Mouse (Mus musculus) heart, postnatal 25 days (tissue): ENCODE results near the gene Stxbp5l. TPM values are rescaled to one million over a fixed set of nuclear protein-coding genes. Genes with fewer than 3 reads are reported as not detected.
"Not testable (repeated sequence)": the region's sequence is repeated elsewhere in the genome, so short reads cannot be mapped to it uniquely, and the experiment has no call there.

Experiments
- DNase-seq: peaks from one replicate; pipeline ENCODE4 v3.0.0; 2022; ENCODE audit warnings: low spot score
- intact Hi-C: fragments of 180-260 bp; cut with DNase I; formaldehyde crosslinking; loops from one replicate; pipeline ENCODE4 v1.15.1; 2025
- total RNA-seq, 2 experiments: library from RNA; stranded (reverse); gene quantifications; 2 replicates each; pipeline ENCODE4 v1.2.3; 2021

Stxbp5l gene
- total RNA-seq, 2 experiments from 2014 or later, result not detected

DNA sequence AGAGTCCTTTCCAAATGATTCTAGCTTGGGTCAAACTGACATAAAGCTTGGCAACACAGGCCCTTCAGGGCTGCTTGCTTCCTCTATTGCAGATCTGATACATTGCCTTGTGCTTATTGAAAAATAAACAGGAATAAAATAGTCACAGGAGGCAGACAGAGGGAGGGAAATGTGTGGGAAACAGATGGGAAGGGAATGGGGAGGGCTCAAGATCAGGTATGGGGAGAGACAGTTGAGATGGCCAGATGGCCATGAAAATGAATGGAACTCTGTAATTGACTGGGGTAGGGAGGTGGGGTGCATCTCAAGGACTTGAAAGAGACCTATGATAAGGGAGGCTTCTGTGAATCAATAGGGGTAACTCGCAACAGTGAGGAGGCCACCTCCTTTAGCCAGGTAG lies 80.3 kb downstream of the Stxbp5l start:
- intact Hi-C loops, result no loop called here
- DNase-seq, result no peak

DNA sequence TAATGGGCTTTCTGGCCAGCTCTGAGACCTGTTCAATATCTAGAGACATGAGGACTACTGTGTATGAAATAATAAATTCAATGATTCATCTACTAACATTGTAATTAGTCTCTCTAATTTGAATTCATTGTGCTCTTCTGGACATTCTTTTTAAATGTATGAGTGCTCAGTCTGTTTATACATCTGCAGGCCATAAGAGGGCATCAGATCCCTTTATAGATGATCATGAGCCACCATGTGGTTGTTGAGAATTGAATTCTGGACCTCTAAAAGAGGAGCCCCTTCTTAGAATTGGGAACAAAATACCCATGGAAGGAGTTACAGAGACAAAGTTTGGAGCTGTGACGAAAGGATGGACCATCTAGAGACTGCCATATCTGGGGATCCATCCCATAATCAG lies 92.2 kb downstream of the Stxbp5l start:
- intact Hi-C loops, result loop anchor here (2.0 to 5.0 kb wide), 2 partner anchors 345 to 392 kb away; no protein-coding TSS in a partner anchor

DNA sequence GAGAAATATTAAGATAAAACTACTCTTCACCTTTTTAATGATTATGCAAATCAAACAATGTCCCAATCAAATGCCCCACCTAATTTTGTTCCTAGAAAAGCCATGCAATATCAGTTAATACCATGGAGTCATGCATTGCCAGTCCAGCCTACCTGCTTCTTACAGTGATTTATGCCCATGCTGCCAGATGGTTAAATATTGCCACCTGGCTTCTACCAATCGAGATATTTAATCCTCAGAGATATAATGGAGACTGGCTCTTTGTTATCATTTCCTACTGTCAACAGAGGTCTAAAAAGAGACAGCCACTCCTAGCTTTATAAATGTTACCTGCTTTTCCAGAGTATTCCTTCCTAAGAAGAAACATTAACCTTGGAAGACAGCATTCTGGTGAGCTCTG lies 104.6 kb downstream of the Stxbp5l start:
- DNase-seq, result no peak
- intact Hi-C loops, result no loop called here

More for the DNA sequence above, 92.2 kb downstream of the Stxbp5l start:
- DNase-seq, result no peak

DNA sequence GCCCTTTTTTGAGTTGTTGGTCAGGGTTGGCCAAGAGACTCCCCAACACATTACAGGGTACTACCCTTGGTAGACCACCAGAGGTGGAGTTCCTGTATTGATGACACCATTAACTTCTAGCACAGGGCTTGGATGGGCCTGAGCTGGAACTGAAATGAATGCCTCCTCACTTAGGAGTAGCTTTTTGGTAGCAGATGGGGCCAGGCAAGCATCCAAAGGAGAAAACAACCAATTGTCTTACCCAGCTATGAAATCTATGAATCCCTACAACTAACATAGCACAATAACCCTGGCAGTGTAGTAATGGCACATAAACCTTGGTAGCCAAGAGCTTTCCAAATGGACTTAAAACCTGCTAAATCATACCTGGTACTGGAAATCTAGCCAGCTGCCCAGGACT lies 111.1 kb downstream of the Stxbp5l start:
- no peak for DNase-seq
- intact Hi-C loops, result no loop called here

DNA sequence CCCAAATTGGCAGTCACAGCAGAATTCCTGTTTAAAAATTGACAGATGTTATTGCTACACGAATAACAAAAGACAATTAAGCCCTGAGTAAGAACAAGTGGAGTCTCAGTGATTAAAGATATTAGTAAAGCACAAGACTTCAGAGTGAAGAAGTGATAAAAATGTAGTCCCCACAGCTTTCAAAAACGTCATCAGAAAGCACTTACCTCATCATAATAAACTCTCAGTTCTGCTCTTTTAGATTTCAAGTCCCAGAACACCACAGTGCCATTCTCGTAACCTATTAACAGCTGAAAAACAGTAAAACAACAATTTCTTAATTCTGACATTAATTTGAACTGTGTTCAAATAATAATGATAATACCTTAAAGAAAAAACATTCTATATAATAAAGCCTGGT lies 123.1 kb downstream of the Stxbp5l start:
- intact Hi-C loops, result no loop called here
- DNase-seq, result no peak

DNA sequence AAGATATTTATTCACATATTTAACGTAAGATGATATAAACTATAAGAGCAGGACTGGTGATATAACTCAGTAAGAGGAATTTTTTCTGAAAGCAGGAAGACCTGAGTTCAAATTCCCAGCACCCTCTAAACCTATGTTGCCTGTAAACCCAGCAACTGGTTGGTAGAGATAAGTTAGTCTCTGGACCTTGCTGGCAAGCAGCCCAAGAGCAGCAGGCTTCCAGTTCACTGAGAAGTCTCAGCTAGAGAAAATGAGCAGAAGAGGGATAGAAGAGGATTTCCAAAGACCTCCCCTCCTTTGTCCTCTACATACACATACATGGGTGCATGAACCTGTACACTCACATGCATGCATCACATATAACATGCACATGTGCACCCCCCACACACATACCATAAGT lies 165.6 kb downstream of the Stxbp5l start:
- DNase-seq, result no peak
- intact Hi-C loops, result no loop called here

DNA sequence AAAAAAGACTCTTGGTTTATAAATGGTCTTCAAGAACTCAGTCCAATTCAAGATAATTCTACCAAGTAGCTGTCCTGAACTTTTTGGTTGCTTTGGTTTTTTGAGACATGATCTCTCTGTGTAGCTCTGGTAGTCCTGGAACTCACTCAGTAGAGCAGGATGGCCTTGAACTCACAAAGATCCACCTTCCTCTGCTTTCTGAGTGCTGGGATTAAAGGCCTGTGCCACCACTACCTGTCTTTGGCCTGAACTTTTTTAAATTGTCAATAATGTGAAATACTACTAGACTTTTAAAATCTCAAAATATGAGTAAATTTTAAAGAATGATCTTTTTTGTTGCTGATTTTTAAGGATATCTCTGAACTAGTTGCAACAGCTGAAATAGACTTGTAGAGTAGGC lies 176.0 kb downstream of the Stxbp5l start:
- intact Hi-C loops, result no loop called here
- DNase-seq, result no peak

DNA sequence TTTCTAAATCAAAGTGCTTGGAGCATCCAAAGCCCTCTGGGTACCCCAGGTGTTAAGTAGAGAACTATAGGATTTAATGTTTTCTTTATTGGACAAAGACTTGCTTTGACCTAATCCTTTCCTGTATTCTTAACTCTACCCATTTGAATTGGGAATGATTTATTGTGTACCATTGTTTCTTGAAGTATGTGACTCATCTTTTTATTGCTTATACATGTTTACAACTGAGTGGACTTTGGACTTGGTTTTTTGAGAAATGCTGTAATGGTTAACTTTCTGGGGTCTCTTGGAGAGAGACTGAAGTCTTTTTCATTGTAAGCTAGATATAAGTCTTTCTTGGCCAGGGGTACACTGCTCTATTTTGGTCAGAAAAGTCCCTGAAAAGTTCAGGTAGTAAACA lies 190.6 kb downstream of the Stxbp5l start:
- intact Hi-C loops, result no loop called here
- no peak for DNase-seq

DNA sequence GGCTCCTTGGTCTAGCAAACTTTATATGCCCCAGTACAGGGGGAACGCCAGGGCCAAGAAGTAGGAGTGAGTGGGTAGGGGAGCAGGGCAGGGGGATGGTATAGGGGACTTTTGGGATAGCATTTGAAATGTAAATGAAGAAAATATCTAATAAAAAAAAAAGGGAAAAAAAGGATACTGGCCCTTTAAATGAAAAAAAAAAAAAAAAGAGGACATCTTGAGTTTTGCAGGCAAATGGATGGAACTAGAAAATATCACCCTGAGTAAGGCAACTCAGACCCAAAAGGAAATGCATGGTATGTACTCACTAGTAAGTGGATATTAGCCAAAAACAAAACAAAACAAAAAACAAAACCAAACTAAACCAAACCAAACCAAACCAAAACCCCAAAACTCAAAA lies 259.6 kb downstream of the Stxbp5l start:
- intact Hi-C loops, DNase-seq: not testable (repeated sequence)

DNA sequence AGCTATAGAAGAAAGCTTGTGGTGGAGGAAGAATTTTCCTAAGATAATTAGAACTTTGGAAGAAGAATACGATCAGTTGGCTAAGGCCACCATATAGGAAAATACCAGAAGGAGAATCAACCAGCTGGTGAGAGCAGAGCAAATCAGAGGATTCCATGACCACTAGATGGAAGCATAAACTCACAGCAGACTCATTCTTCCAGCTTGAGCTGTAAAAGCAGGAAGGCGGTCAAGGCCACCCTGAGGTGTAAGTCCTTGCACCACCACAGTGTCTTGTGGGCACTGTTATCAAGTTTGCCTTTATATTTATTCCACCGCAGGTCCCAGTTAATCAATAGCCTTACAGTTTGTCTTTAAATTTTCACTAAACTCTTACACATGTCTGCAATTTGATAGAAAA lies 275.5 kb downstream of the Stxbp5l start:
- intact Hi-C loops, result loop anchor here (2.0 to 5.0 kb wide), 2 partner anchors 574 to 703 kb away; no protein-coding TSS in a partner anchor
- DNase-seq, result no peak

DNA sequence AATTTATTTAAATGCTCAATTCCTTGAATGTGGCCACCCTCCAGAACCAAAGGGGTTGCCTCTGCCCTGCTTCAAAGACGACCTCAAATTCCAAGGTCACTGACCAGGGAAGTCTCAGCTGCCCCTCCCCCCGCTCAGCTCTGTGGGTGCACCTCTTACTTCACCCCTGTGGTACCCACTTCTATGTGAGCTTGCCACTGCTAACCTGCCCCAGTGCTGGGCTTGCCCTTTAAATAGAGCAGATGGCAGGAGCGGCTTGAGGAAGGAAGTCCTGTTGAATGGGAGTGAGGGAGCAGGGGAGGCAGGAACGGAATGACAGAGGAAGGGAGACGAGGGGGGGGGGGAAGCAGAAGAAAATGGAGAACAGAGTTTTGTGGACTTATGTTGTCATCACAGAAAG lies 276.0 kb downstream of the Stxbp5l start:
- intact Hi-C loops, result loop anchor here (2.0 to 5.0 kb wide), 2 partner anchors 574 to 704 kb away; no protein-coding TSS in a partner anchor
- no peak for DNase-seq

DNA sequence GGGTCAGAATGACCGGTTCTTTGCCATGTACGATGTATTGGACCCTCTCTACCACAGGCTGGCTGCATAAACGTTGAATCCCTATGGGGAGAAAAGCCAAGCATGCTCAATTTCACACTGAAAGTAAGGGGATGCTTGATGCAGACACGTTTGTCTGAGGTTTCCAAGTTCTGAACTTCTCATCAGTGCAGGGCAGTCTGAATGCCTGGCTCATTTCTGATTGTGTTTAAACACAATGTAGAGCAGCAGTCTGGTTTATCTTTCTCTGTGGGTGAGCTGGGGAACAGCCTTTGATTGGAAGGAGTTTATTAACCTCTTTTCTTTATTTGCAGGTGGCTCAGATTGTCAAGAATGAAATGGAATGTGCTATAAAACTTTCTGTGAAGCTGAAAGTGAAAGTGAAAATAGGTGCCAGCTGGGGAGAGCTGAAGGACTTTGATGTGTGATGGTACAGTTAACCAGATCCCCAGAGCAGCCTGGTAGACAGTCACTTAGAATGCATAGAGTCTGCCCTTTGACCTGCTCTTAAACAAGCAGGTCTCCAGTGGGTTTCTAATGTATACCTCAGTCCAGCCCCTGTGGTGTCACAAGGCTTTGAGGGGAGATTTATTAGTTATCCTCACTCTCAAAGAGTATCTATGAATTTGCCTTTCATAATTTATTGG lies 290.5 kb downstream of the Stxbp5l start:
- no peak for DNase-seq
- intact Hi-C loops, result no loop called here

DNA sequence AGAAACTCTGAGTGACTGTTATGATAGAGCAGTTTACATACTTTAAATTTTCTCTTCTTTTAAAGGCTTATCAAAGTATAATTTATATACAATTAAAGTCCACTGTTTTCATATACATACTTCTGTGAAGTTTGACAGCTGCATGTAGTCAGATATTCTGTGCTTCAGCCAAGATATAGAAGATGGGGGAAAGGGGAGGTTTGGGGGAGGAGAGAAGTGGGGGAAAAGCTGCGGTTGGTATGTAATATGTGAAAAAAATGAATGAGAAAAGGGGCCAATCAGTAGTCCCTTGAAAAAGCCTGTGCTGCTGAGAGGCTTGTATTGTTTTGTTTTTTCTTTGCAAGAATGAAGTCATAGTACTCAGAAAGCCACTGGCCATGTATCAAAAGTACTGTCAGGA lies 295.1 kb downstream of the Stxbp5l start:
- intact Hi-C loops, result no loop called here
- no peak for DNase-seq

DNA sequence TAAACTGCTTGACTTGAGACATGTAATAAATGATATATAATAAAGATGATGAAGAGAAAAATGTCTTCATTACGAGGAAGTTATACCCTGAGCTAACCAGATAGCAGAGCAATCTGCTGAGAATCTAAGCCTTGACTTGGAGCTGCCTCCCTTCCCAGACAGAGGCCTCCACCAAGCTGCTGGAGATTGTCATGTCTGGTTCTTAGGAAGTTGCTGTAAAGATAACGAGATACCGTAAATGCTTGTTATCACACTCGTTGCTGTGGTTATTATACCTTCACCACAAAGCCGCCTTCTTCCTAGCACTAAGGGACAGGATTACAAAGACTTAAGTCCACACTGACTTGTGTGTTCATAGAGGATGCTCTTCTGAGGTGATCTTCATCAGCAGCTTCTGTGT lies 312.4 kb downstream of the Stxbp5l start:
- intact Hi-C loops, result no loop called here
- DNase-seq, result no peak

Other genes starting within 250 kb of the Stxbp5l start
- 1 to 10 TPM; 6.4 to 6.5 TPM for gene Gtf2e1, start 154.8 kb upstream of the Stxbp5l start, total RNA-seq
- gene Rabl3, start 154.9 kb upstream of the Stxbp5l start, total RNA-seq, result 1 to 10 TPM; 5.8 to 6.0 TPM
- not detected for gene Hgd, start 195.2 kb upstream of the Stxbp5l start, total RNA-seq